Mouse (Mus musculus) heart, embryonic 13.5 days (tissue): ENCODE measurements at regions not wholly inside any gene's neighbourhood (a gene's known extent, or its start where the extent isn't known, plus 50 kb on each side); places are given as distances from the start of the nearest gene placed in this dataset.

Experiments
- ATAC-seq: fragments of 200-750 bp; cut with Nextera tagmentation; 2 replicates; pipeline ENCODE4 v1.8.0; 2017; ENCODE audit warnings: moderate TSS enrichment; ENCODE audit not compliant: insufficient number of reproducible peaks, low FRiP score, low TSS enrichment; ENCODE audit errors: extremely low read depth
- H3K27ac ChIP-seq: fragments of 300-500 bp; sonication (generic); replicated peaks from 2 replicates; pipeline ENCODE4 v1.5.1; 2015; ENCODE audit warnings: moderate library complexity, mild to moderate bottlenecking, inconsistent platforms
- H3K27me3 ChIP-seq: fragments of 300-500 bp; sonication (generic); replicated peaks from 2 replicates; pipeline ENCODE4 v1.6.1; 2015; ENCODE audit warnings: mild to moderate bottlenecking, inconsistent platforms
- H3K36me3 ChIP-seq: fragments of 300-500 bp; sonication (generic); 2 replicates; pipeline ENCODE4 v1.6.1; 2015; ENCODE audit warnings: mild to moderate bottlenecking, inconsistent platforms
- H3K4me1 ChIP-seq: fragments of 300-500 bp; sonication (generic); 2 replicates; pipeline ENCODE4 v1.6.1; 2015; ENCODE audit warnings: inconsistent platforms
- H3K4me2 ChIP-seq: fragments of 300-500 bp; sonication (generic); 2 replicates; pipeline ENCODE4 v1.6.1; 2015; ENCODE audit warnings: inconsistent platforms, mild to moderate bottlenecking, moderate library complexity
- H3K4me3 ChIP-seq: fragments of 300-500 bp; sonication (generic); 2 replicates; pipeline ENCODE4 v1.5.1; 2015; ENCODE audit warnings: moderate library complexity, mild to moderate bottlenecking, inconsistent platforms
- H3K9ac ChIP-seq: fragments of 300-500 bp; sonication (generic); 2 replicates; pipeline ENCODE4 v1.6.1; 2015; ENCODE audit warnings: inconsistent platforms, mild to moderate bottlenecking, moderate library complexity
- H3K9me3 ChIP-seq: fragments of 300-500 bp; sonication (generic); 2 replicates; pipeline ENCODE4 v1.6.1; 2016; ENCODE audit warnings: inconsistent platforms
- WGBS: fragments of 180-500 bp; shearing (Covaris S2); methylation state at CpG from one replicate; pipeline ENCODE4 v1.1.7; 2015; ENCODE audit warnings: mixed read lengths; 5-methylcytosine and 5-hydroxymethylcytosine counted together

DNA sequence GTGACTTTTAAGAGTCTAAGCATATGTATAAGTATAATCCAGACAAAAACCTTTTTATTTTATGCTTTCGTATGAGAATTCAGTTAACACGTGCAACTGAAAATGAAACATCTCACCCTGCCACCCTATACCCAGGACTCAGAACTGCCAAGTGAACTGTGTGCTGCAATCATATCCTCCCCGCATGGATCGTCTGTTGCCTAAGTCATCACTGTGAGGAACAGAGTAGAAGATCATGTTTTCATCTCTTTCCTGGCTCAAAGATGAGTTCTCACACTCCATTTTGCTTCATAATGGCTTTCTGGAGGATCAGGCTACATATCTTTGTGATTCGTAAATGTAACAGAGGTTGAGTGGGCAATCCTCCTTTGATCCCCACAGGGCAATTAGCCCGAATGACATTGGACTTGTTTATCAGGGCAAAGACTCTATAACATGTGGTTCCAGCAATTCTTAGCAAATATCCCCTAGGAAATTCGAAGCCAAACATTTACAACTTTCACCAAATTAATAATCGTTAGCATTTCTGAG is 325.9 kb downstream of the Epha7 start:
- no peak overlapping the region for H3K4me3 ChIP-seq
- H3K36me3 ChIP-seq = no peaks in the 10 kb centered on the region
- no peak overlapping the region for H3K4me2 ChIP-seq
- no peak overlapping the region for H3K27ac ChIP-seq
- 82% methylated on average over 8 of the region's 8 CpGs for WGBS
- H3K9ac ChIP-seq = no peak overlapping the region
- ATAC-seq = no peak
- H3K27me3 ChIP-seq = no peaks in the 10 kb centered on the region
- H3K4me1 ChIP-seq = 0 out of 2 replicates have a peak, but pooled peaks cover 7% of the 10 kb centered on the region
- H3K9me3 ChIP-seq = no peaks in the 10 kb centered on the region

GRCm38 (mm10) chr4:29143415-29143814 is 330.5 kb downstream of the Epha7 start:
- no peak overlapping the region for H3K4me3 ChIP-seq
- H3K27me3 ChIP-seq = no peaks in the 10 kb centered on the region
- 0 out of 2 replicates have a peak, but pooled peaks cover 7% of the 10 kb centered on the region for H3K4me1 ChIP-seq
- no peak overlapping the region for H3K4me2 ChIP-seq
- no peak overlapping the region for H3K9ac ChIP-seq
- ATAC-seq = no peak
- H3K36me3 ChIP-seq = no peaks in the 10 kb centered on the region
- H3K27ac ChIP-seq = no peak overlapping the region
- no peaks in the 10 kb centered on the region for H3K9me3 ChIP-seq
- WGBS = 91% methylated on average over 1 of the region's 1 CpGs

DNA sequence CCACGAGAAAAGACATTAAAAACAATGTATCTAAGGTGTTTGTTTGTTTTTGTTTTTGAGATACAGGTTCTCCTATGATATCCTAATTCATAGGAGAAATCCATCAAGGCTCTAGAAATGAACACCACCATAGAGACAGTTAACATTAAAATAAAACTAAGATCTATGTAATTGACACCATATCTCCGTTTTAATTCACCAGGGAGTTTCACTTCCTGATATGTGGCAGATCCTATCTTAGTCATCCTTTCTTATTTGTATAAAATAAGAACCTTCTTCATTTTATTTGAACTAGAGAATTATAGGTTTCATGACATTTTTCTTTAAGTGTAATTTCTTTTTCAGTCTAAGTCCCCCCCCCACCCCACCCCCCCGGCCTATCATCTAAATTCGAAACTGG is 332.3 kb downstream of the Epha7 start:
- Histone ChIP-seq H3K4me3 (no peak overlapping the region), H3K27me3 (no peaks in the 10 kb centered on the region), H3K36me3 (no peaks in the 10 kb centered on the region), H3K4me1 (0 out of 2 replicates have a peak, but pooled peaks cover 5% of the 10 kb centered on the region), H3K9ac (no peak overlapping the region), H3K4me2 (no peak overlapping the region), H3K9me3 (no peaks in the 10 kb centered on the region), H3K27ac (no peak overlapping the region)
- no peak for ATAC-seq
- 78% methylated on average over 4 of the region's 4 CpGs for WGBS

- 67% methylated on average over 6 of the region's 6 CpGs for WGBS
- H3K36me3 ChIP-seq = no peaks in the 10 kb centered on the region
- no peak overlapping the region for H3K4me2 ChIP-seq
- no peaks in the 10 kb centered on the region for H3K9me3 ChIP-seq
- no peaks in the 10 kb centered on the region for H3K4me1 ChIP-seq
- no peak overlapping the region for H3K4me3 ChIP-seq
- H3K27me3 ChIP-seq = no peaks in the 10 kb centered on the region
- H3K27ac ChIP-seq = no peak overlapping the region
- ATAC-seq = no peak
- H3K9ac ChIP-seq = no peak overlapping the region
Observed at GRCm38 (mm10) chr4:29152134-29152867, 339.4 kb downstream of the Epha7 start.

DNA sequence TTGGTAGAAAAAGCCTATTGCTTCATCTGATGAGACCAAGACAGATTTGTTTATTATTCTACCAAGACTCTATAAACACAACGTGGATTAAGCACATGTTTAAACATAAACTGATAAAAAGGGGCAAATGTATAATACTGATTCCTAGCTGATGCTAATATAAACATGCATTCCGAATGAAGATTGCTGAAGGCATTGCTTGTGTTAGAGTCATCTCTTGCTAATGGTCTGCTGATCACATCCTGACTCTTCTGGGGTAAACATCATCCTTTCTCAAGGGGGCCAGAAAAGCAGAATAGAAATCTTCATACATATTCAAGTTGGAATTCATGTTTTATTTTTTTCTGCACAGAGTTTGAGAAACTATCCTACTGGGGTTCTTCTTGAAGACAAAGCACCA is 369.6 kb downstream of the Epha7 start:
- no peak overlapping the region for H3K9ac ChIP-seq
- no peaks in the 10 kb centered on the region for H3K36me3 ChIP-seq
- no peaks in the 10 kb centered on the region for H3K27me3 ChIP-seq
- H3K4me3 ChIP-seq = no peak overlapping the region
- no peak overlapping the region for H3K4me2 ChIP-seq
- 58% methylated on average over 2 of the region's 2 CpGs for WGBS
- H3K9me3 ChIP-seq = no peaks in the 10 kb centered on the region
- H3K4me1 ChIP-seq = no peaks in the 10 kb centered on the region
- no peak overlapping the region for H3K27ac ChIP-seq
- no peak for ATAC-seq

DNA sequence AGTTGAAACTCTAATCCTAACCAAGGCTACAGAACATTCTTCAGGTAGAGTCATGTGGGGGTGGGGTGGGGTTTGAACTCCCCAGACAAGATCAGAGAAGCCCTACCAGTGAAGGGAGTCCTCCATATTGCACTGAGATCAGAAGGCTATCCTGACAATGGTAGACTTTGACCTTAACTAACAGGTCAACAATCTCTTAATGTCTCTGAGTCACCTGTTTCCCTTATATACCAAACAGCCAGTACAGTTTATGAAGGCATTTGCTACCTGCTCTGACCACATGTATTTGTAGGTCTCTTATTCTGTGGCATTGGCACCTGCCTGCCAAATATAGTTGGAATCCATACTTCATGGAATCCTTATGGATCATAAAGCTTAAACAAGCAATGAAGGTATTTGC is 370.5 kb downstream of the Epha7 start:
- Histone ChIP-seq H3K9me3 (no peaks in the 10 kb centered on the region), H3K4me1 (no peaks in the 10 kb centered on the region), H3K4me3 (no peak overlapping the region), H3K36me3 (no peaks in the 10 kb centered on the region), H3K9ac (no peak overlapping the region), H3K4me2 (no peak overlapping the region), H3K27me3 (no peaks in the 10 kb centered on the region), H3K27ac (no peak overlapping the region)
- ATAC-seq = no peak

DNA sequence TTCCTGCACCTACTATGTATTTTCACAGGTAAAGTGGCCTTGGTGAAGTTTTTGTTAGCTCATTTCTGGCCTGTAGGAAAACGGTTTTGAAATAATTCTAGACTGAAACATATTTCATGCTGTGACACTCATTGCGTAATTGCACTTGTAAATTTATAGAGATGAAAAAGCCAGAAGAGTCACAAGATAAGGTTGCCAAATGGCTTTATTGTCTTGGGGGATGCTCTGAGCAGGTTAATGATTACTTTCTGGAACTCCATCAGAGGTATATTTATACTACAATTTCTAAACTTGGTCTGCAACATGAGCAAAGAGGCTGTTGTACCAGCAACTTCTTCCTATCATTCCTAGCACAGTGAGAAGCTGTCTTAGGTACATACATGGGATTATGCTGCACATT is 370.9 kb downstream of the Epha7 start:
- Histone ChIP-seq H3K9ac (no peak overlapping the region), H3K4me2 (no peak overlapping the region), H3K36me3 (no peaks in the 10 kb centered on the region), H3K4me1 (no peaks in the 10 kb centered on the region), H3K27ac (no peak overlapping the region), H3K9me3 (no peaks in the 10 kb centered on the region), H3K4me3 (no peak overlapping the region), H3K27me3 (no peaks in the 10 kb centered on the region)
- 69% methylated on average over 2 of the region's 2 CpGs for WGBS
- ATAC-seq = no peak

DNA sequence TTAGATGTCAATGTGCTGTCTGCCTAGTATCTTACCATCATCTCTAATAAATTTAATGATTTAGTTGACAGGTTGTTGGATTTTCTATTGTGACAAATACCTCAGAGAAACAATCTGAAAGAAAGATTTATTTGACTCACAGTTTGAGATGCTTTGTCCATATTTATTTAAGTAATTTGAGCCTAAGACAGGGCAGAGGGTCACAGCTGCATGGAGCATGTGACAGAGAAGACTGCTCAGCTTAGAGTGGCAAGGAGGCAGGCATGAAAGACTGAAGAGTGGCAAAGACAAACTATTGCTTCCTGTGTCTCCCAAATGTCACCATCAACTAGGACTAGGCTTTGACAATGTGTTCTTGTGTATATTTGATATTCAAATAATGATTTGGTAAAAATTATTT is 388.0 kb downstream of the Epha7 start:
- Histone ChIP-seq H3K9me3 (no peaks in the 10 kb centered on the region), H3K4me2 (no peak overlapping the region), H3K9ac (no peak overlapping the region), H3K36me3 (no peaks in the 10 kb centered on the region), H3K27me3 (no peaks in the 10 kb centered on the region), H3K27ac (no peak overlapping the region), H3K4me3 (no peak overlapping the region), H3K4me1 (no peaks in the 10 kb centered on the region)
- ATAC-seq = no peak
